Mouse (Mus musculus) heart, adult 2 months (tissue): ENCODE measurements around the gene Trub1.

Experiments used
- CTCF ChIP-seq: fragments of 200-600 bp; IDR thresholded peaks from 2 replicates; pipeline ENCODE4 v1.8.1; 2022; ENCODE audit warnings: antibody characterized with exemption, mild to moderate bottlenecking, moderate library complexity
- EP300 ChIP-seq: fragments of 200-500 bp; IDR thresholded peaks from 2 replicates; pipeline ENCODE4 v1.6.1; 2011; ENCODE audit warnings: low read depth, low read length, control low read depth; ENCODE audit not compliant: insufficient read depth
- POLR2A ChIP-seq: fragments of 200-500 bp; IDR thresholded peaks from 2 replicates; pipeline ENCODE4 v1.6.1; 2011; ENCODE audit warnings: mild to moderate bottlenecking, low read depth, low read length, control low read depth; ENCODE audit not compliant: insufficient read depth

DNA sequence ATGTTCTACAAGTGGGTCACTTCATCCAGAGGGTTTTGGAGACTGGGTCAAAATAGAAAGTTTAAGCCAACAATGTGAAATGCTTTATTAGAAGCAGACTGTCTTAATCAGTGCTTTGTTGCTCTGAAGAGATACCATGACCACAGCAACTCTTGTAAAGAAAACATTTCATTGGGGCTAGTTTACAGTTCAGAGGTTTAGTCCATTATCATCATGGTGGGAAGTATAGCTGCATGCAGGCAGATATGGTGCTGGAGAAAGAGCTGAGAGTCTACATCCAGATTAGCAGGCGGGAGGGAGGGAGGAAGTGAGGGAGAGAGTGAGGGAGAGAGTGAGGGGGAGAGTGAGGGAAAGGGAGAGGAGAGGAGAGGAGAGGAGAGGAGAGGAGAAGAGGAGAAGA lies 1.9 kb upstream of the Trub1 start:
- TF ChIP-seq EP300 (no peak), POLR2A (no peak), CTCF (no peak)
